Mouse (Mus musculus) heart, postnatal 4 days (tissue): ENCODE measurements around the gene Timmdc1. TPM values are rescaled to one million over a fixed set of nuclear protein-coding genes. Genes with fewer than 3 reads are reported as not detected.

Experiments
- DNase-seq: peaks from one replicate; pipeline ENCODE4 v3.0.0; 2021
- total RNA-seq, 2 experiments: library from RNA; stranded (reverse); gene quantifications; 2 replicates each; pipeline ENCODE4 v1.2.3; 2021

Timmdc1 gene
- total RNA-seq, result 10 to 100 TPM; 56.8 to 58.2 TPM

GRCm38 (mm10) chr16:38522129-38523084 is at the start of gene Timmdc1:
TSS of gene Timmdc1 (minus strand) at chr16:38522663.
- DNase-seq, result peak; percentile 96

DNA sequence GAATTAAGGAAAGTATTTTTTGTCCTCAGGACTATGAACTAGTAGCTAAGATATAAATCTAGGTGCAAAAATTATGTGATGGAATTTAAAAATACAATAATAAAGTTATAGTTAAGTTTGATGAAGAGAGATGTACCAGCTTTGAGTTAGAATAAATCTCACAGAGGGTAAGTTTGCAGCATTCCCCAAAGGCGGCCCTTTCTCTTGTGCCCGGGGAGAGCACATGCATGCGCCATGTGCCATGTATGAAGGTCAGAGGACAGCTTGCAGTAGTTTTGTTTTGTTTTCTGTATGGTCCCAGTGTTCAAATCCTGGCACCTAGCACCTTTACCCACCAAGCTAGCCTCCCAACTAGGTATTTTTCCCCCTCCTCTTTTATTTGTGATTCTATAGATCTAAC is 49.0 kb upstream of the Timmdc1 start:
- DNase-seq, result no peak

DNA sequence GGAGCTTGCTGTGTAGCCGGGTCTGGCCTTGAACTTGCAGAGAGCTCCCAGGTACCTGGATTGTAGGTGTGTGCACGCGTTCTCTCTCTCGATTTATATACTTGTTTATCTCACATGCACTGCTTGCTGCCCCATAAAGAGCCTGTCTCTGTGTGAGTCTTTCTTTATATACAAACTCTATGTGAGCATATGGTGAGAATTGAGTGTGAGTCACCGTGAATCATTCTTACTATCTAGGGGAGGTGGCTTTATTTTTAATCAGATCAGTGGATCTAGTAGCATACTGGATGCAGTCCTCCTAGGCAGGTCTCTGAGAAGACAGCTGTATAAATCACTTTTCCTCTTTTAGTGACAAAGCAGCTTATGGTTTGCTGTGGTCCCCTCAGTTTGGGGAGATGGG is 45.7 kb upstream of the Timmdc1 start:
- DNase-seq, result no peak

DNA sequence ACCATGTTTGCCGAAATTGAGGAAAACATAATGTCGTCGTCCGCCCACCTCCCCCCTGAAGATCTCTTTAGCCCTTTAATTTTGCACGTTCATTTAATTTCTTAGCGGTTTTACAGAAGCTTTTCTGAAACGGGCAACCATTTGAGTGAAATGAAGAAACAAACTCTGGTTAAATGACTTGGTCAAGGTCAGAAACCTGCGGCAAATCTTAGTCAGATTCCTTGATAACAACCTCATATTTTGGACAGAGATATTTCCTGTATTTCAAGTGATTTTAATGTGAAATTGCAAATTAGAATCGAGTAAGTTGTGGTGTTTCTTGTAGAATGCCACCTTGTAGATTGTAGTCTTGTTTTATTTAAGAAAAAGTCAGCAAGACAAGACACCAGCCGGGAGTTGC is 41.1 kb upstream of the Timmdc1 start:
- no peak for DNase-seq

- DNase-seq, result no peak
These were observed 40.5 kb upstream of the Timmdc1 start for GRCm38 (mm10) chr16:38562968-38563327.

- peak; percentile 96 for DNase-seq
These were observed 39.9 kb upstream of the Timmdc1 start for GRCm38 (mm10) chr16:38562131-38562967.

GRCm38 (mm10) chr16:38558221-38558748 is 35.8 kb upstream of the Timmdc1 start, which contains the start of gene Tmem39a:
TSS of gene Tmem39a (plus strand) at chr16:38558698.
- no peak for DNase-seq

GRCm38 (mm10) chr16:38555988-38556387 is 33.5 kb upstream of the Timmdc1 start:
- DNase-seq, result no peak

DNA sequence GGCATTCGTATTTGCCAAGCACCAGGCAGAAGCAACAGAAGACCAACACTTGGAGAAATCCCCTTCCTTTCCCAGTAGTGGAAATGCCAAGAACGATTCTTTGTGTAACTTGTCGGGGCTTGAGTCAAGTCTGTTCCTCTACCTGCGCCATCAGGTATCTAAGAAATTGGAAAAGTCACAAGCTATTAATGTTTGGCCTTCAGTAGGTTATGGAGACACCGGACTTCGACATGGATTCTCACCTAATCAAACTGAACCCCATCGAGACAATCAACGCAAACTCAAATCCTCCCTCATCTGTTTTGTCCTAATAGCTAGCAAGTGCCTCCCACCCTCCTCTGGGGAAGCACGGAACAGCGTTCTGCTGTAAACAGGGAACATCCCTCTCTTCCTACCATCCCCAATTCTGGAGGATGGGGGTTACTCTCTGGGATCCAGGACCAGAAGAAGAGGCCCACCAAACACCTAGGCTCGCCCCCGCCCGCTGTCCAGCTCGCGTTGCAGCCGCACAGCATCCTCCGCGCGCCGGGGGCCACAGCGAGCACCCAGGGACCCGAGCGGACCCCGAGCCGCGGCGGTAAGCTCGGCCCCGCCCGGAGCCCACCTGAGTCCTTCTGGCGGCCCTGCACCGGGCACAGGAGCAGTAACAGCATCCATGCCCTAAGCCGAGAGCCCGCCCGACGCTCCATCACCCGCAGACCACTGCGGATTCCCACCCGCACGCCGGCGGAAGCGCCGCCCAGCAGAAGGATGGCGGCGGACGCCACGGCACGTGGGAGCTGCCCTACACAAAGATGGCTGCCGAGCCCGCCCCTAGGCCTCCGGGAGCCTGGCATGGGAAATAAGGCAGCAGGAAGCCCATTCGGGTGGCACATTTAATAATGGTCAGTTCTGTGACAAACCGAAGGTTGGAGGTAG is 27.3 kb upstream of the Timmdc1 start, which contains the start of gene Poglut1:
Gene Poglut1, minus strand, starts transcription at position 780 of the 918 bp plus-strand sequence.
- peak; percentile 84 for DNase-seq

DNA sequence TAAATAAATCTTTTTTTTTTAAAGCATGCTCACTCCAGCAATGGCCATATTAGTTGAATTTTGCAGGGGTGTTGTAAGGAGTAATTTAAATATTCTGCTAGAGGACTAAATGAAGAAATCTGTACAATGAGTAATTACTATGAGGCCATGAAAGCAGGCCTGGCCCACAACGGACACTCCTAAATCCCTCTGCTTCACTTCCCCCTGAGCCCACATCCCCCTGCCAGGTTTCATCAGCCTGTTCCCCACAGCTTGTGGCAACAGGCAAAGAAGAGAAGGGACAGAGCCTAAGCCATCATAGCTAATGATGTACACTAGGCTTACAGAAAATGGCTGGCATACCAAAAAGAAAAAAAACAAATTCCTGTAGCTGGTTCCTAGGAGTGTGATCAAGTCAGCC is 25.5 kb upstream of the Timmdc1 start:
- no peak for DNase-seq

DNA sequence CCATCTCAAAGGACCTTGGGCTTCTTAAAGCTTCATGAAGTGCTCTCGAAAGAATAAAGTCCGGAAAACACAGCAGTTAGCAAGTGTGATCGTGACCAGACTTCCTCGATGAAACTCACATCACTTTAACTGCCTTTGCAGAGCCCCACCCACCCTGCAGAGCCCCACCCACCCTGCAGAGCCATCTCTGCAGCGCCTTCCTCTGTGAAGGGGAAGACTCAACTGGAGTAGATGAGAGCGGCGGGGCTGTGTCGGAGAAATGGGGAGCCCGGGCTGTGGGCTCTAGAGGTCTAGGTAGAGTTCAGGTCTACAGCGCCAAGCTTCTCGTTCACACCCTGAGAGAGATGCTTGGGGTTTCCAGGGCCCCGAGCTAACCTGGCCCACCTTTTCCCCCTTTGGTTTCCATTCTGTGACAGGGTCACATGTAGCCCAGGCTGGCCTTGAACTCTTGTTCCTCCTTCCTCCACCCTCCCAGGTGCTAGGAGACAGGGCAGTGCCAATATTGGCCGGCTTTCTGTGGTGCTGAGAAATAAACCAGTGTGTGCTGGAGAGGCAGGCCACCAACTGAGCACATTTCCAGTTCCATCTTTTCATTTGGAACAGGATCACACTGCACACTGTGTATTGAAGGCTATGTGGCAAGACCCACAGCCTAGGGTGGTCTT is 16.4 kb upstream of the Timmdc1 start:
- DNase-seq, result no peak

GRCm38 (mm10) chr16:38536544-38537146 is 14.2 kb upstream of the Timmdc1 start:
- peak; percentile 84 for DNase-seq

- DNase-seq, result no peak
These were observed 3.8 kb upstream of the Timmdc1 start for GRCm38 (mm10) chr16:38526264-38526663.

- DNase-seq, result no peak
These were observed 1.1 kb downstream of the Timmdc1 start for GRCm38 (mm10) chr16:38521211-38521987.

DNA sequence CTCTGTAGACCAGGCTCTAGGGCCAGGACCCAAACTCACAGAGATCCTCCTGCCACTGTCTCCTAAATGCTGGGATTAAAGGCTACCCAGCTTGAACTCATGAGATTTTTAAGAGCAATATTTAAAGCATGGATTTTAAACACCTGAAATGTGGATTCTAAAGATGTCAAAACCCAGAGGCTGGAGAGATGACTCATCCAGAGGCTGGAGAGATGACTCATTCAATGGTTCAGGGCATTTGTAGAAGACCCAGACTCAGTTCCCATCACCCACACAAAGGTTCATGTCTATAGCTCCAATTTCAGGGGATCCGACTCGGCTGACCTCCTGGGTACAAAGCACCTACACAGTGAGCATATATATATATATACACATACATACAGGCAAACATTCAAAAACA is 3.3 kb downstream of the Timmdc1 start:
- DNase-seq, result no peak

DNA sequence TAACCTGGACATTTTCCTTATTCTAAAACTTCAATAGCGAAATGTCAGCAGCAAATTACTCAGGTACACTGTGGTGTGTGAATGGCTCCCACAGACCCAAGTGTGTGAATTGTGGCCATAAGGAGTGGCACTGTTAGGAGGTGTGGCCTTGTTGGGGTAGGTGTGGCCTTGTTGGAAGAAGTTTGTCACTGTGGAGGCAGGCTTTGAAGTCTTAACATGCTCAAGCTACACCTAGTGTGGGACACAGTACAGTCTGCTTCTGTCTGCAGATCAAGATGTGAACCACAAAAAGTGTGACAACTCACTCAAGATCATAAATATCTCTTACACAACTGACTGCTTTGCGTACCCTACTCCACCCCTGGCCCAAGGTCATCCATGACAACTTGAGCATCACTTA is 11.6 kb downstream of the Timmdc1 start:
- no peak for DNase-seq

DNA sequence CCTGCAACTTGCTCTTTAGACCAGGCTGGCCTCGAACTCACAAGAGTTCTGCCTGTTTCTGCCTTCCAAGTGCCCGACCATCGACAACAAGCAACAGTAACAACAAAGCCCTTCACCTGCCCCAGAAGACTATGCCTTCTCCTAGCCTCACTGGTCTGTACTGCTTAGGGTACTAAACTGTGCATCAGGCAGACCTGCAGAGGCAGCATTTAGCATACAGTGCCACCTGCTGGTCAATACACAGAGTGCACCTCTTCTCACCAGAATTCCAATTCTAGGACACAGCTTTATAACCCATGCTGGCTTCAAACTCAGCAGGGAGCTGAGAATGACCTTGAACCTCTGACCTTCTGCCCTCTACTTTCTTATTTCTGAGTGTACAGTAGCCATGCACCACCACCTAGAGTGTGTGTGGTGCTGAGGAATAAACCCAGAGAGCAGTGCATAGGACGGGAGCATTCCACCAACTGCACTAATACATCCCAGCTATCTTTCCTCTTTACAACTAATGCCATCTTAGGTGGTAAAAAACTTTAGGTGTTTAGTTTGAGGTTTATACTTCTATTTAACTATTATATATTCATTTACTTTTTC is 16.3 kb downstream of the Timmdc1 start:
- peak; percentile 75 for DNase-seq

- no peak for DNase-seq
These were observed 18.9 kb downstream of the Timmdc1 start for GRCm38 (mm10) chr16:38503528-38503927.

DNA sequence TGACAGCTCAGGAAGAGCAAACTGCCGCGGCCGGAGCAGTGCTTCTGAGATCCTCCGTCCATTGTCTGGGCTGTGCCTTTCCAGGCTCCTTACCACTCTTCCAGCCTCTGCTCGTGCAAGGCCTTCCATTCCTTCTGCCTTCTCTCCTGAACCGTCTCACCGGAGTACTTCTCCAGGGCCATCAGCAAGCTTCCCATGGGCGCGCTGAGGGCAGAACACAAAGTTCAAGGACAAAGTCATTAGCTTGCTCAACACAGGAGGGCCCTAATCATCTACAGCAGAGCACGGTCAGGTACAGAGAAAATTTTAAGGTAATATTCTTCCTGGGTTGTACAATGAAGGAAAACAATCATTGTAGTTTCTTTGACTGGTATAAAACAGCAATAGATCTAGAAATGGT is 20.0 kb downstream of the Timmdc1 start:
- DNase-seq, result no peak
